Mouse (Mus musculus) heart, postnatal 4 days (tissue): ENCODE results near the gene Krt75. TPM values are rescaled to one million over a fixed set of nuclear protein-coding genes. Genes with fewer than 3 reads are reported as not detected.

Experiments used
- microRNA-seq, 2 experiments: library from miRNA; unstranded; fragments of <30 nt; microRNA quantifications; one replicate each; pipeline ENCODE4 v1.2.0; 2021 to 2022
- total RNA-seq, 2 experiments: library from RNA; stranded (reverse); gene quantifications; 2 replicates each; pipeline ENCODE4 v1.2.3; 2021

The Krt75 gene
- total RNA-seq, 2 experiments from 2014 or later = not detected

Small RNAs within 50 kb of the gene (microRNA-seq; reads per million reads assigned to microRNA genes)
- 0 reads per million in 2 experiments for gene Gm44393
- 0 reads per million in 2 experiments for gene Gm44460

Other genes starting within 250 kb of the Krt75 start
- 10 to 100 TPM; 10.1 to 11.2 TPM for gene Krt80, start 203.7 kb downstream of the Krt75 start, total RNA-seq
- 1 to 10 TPM; 9.3 to 10.0 TPM for gene Krt7, start 162.9 kb downstream of the Krt75 start, total RNA-seq
- gene Krt87, start 135.1 kb downstream of the Krt75 start, total RNA-seq = not detected
- not detected for gene Krt88, start 126.2 kb downstream of the Krt75 start, total RNA-seq
- not detected for gene Krt81, start 110.2 kb downstream of the Krt75 start, total RNA-seq
- not detected for gene Krt86, start 100.4 kb downstream of the Krt75 start, total RNA-seq
- gene Krt83, start 82.4 kb downstream of the Krt75 start, total RNA-seq = not detected
- gene Gm49425, start 56.6 kb downstream of the Krt75 start, total RNA-seq = not detected
- not detected for gene Krt84, start 41.1 kb downstream of the Krt75 start, total RNA-seq
- gene Krt82, start 23.2 kb downstream of the Krt75 start, total RNA-seq = not detected
- under 1 TPM in 1 of 2 experiments, not detected in 1; 0.10 TPM for gene Krt90, start 11.0 kb downstream of the Krt75 start, total RNA-seq
- gene Gm5414, start 54.3 kb upstream of the Krt75 start, total RNA-seq = not detected
- gene Gm5478, start 73.5 kb upstream of the Krt75 start, total RNA-seq = not detected
- gene Krt6b, start 106.4 kb upstream of the Krt75 start, total RNA-seq = under 1 TPM; 0.33 to 0.34 TPM
- not detected for gene Krt6a, start 120.4 kb upstream of the Krt75 start, total RNA-seq
- gene Krt5, start 139.0 kb upstream of the Krt75 start, total RNA-seq = not detected
- not detected for gene Krt71, start 169.2 kb upstream of the Krt75 start, total RNA-seq
- gene Krt72, start 212.6 kb upstream of the Krt75 start, total RNA-seq = not detected
- gene Krt73, start 228.4 kb upstream of the Krt75 start, total RNA-seq = not detected
- not detected for gene Krt2, start 244.3 kb upstream of the Krt75 start, total RNA-seq